Mouse (Mus musculus) hindlimb bud, embryonic 11.5 days (tissue): ENCODE data around the gene Specc1l.
A peak's percentile ranks its signal among the peaks of the same experiment; 100 is the strongest.

Source experiments
- DNase-seq: peaks from one replicate; pipeline ENCODE4 v3.0.0-alpha.2; 2012; ENCODE audit warnings: low read depth, low spot score; ENCODE audit errors: extremely low spot score

The Specc1l gene

GRCm38 (mm10) chr10:75314190-75314980, 102.5 kb downstream of the Specc1l start:
- no peak for DNase-seq

- no peak for DNase-seq
Measured at GRCm38 (mm10) chr10:75315756-75316155, 103.9 kb downstream of the Specc1l start.

GRCm38 (mm10) chr10:75316472-75316871, 104.6 kb downstream of the Specc1l start:
- DNase-seq, result no peak

GRCm38 (mm10) chr10:75316872-75316907, 104.8 kb downstream of the Specc1l start, which contains the start of gene Adora2a:
Adora2a (plus strand) TSS chr10:75316877.
- DNase-seq, result no peak

- DNase-seq, result no peak
Measured at GRCm38 (mm10) chr10:75316908-75317761, 105.3 kb downstream of the Specc1l start.

GRCm38 (mm10) chr10:75318206-75318605, 106.3 kb downstream of the Specc1l start:
- no peak for DNase-seq

- DNase-seq, result no peak
Measured at GRCm38 (mm10) chr10:75320321-75320720, 108.4 kb downstream of the Specc1l start.

- DNase-seq, result no peak
Measured at GRCm38 (mm10) chr10:75322966-75323365, 111.1 kb downstream of the Specc1l start.

- no peak for DNase-seq
Measured at GRCm38 (mm10) chr10:75323986-75324385, 112.1 kb downstream of the Specc1l start.

- DNase-seq, result no peak
Measured at GRCm38 (mm10) chr10:75324391-75324790, 112.5 kb downstream of the Specc1l start.

- no peak for DNase-seq
Measured at GRCm38 (mm10) chr10:75325821-75326220, 113.9 kb downstream of the Specc1l start.

GRCm38 (mm10) chr10:75326553-75326952, 114.7 kb downstream of the Specc1l start:
- no peak for DNase-seq

- DNase-seq, result no peak
Measured at GRCm38 (mm10) chr10:75327081-75327480, 115.2 kb downstream of the Specc1l start.

GRCm38 (mm10) chr10:75328201-75328704, 116.4 kb downstream of the Specc1l start:
- no peak for DNase-seq

GRCm38 (mm10) chr10:75332268-75332667, 120.4 kb downstream of the Specc1l start:
- no peak for DNase-seq

GRCm38 (mm10) chr10:75333176-75333776, 121.4 kb downstream of the Specc1l start:
- no peak for DNase-seq

- no peak for DNase-seq
Measured at GRCm38 (mm10) chr10:75334175-75334574, 122.3 kb downstream of the Specc1l start.

GRCm38 (mm10) chr10:75335075-75335474, 123.2 kb downstream of the Specc1l start:
- no peak for DNase-seq

GRCm38 (mm10) chr10:75337231-75337630, 125.4 kb downstream of the Specc1l start:
- no peak for DNase-seq

GRCm38 (mm10) chr10:75338852-75339251, 127.0 kb downstream of the Specc1l start:
- DNase-seq, result no peak

- DNase-seq, result no peak
Measured at GRCm38 (mm10) chr10:75339377-75339776, 127.5 kb downstream of the Specc1l start.

- DNase-seq, result peak; percentile 10
Measured at GRCm38 (mm10) chr10:75341936-75342335, 130.1 kb downstream of the Specc1l start.
